Mouse (Mus musculus) ES-E14 (cell line): ENCODE measurements around the gene Slc37a1. TPM values are rescaled to one million over a fixed set of nuclear protein-coding genes. Genes with fewer than 3 reads are reported as not detected.
A peak's percentile ranks its signal among the peaks of the same experiment; 100 is the strongest.

ENCODE experiments used
- DNase-seq: peaks from one replicate; pipeline ENCODE4 v3.0.0-alpha.2; 2013; ENCODE audit warnings: low read depth, low spot score
- H3K27ac ChIP-seq: 2 replicates; pipeline ENCODE4 v1.5.1; 2012; ENCODE audit warnings: low read depth, mild to moderate bottlenecking, low read length, moderate library complexity, mixed read lengths; ENCODE audit not compliant: poor library complexity, insufficient read depth, severe bottlenecking
- H3K36me3 ChIP-seq: 2 replicates; pipeline ENCODE4 v1.6.1; 2012; ENCODE audit warnings: mild to moderate bottlenecking, low read length, moderate library complexity, mixed read lengths; ENCODE audit not compliant: control insufficient read depth, poor library complexity, insufficient read depth, severe bottlenecking
- H3K4me1 ChIP-seq, 2 experiments: fragments of 150-350 bp in 1 of 2; sonication (generic) in 1 of 2; 2 replicates each; pipeline ENCODE4 v1.6.1; 2012; ENCODE audit warnings: low read length in 2 of 2, mild to moderate bottlenecking in 1 of 2, mixed read lengths in 1 of 2; ENCODE audit not compliant: control insufficient read depth in 2 of 2, insufficient read depth in 2 of 2, poor library complexity in 1 of 2
- H3K4me3 ChIP-seq, 2 experiments: fragments of 150-350 bp in 1 of 2; sonication (generic) in 1 of 2; 2 replicates each; pipeline ENCODE4 v1.5.1; 2012; ENCODE audit warnings: low read length in 2 of 2, low read depth in 1 of 2, mild to moderate bottlenecking in 1 of 2, mixed read lengths in 1 of 2; ENCODE audit not compliant: insufficient read depth in 1 of 2, poor library complexity in 1 of 2, severe bottlenecking in 1 of 2
- H3K9ac ChIP-seq: 2 replicates; pipeline ENCODE4 v1.6.1; 2012; ENCODE audit warnings: low read depth, mild to moderate bottlenecking, low read length, mixed read lengths; ENCODE audit not compliant: poor library complexity, insufficient read depth, severe bottlenecking
- H3K9me3 ChIP-seq: fragments of 150-350 bp; sonication (generic); 2 replicates; pipeline ENCODE4 v1.6.1; 2012; ENCODE audit warnings: low read depth, mild to moderate bottlenecking, low read length; ENCODE audit not compliant: control insufficient read depth, insufficient read depth
- CHD2 ChIP-seq: IDR thresholded peaks from 2 replicates; pipeline ENCODE4 v1.6.1; 2014; ENCODE audit warnings: mild to moderate bottlenecking, low read depth, low read length, inconsistent platforms
- HCFC1 ChIP-seq: IDR thresholded peaks from 2 replicates; pipeline ENCODE4 v1.6.1; 2012; ENCODE audit warnings: low read length, inconsistent platforms, borderline replicate concordance; ENCODE audit not compliant: insufficient read depth
- MAFK ChIP-seq: IDR thresholded peaks from 2 replicates; pipeline ENCODE4 v1.6.1; 2014; ENCODE audit warnings: mild to moderate bottlenecking, low read depth, low read length, inconsistent platforms; ENCODE audit not compliant: insufficient read depth
- ZC3H11A ChIP-seq: IDR thresholded peaks from 2 replicates; pipeline ENCODE4 v1.6.1; 2012; ENCODE audit warnings: low read depth, mild to moderate bottlenecking, inconsistent platforms, low read length, borderline replicate concordance
- ZNF384 ChIP-seq: IDR thresholded peaks from 2 replicates; pipeline ENCODE4 v1.6.1; 2012; ENCODE audit warnings: low read depth, low read length, inconsistent platforms
- in situ Hi-C, 2 experiments: fragments of 600-800 bp; cut with MboI; formaldehyde crosslinking; loops; one replicate each; pipeline ENCODE4 v1.15.1; 2025; ENCODE audit warnings: low sequenced_read_pairs in 2 of 2, inconsistent platforms in 1 of 2; ENCODE audit not compliant: unreplicated experiment in 2 of 2
- total RNA-seq: library from RNA; depleted of rRNA; stranded (reverse); fragments of 300-350 nt; gene quantifications from 2 replicates; pipeline ENCODE4 v1.2.3, GENCODE M21; 2012

Gene Slc37a1
- total RNA-seq, 1 experiment = 37.5 TPM

DNA sequence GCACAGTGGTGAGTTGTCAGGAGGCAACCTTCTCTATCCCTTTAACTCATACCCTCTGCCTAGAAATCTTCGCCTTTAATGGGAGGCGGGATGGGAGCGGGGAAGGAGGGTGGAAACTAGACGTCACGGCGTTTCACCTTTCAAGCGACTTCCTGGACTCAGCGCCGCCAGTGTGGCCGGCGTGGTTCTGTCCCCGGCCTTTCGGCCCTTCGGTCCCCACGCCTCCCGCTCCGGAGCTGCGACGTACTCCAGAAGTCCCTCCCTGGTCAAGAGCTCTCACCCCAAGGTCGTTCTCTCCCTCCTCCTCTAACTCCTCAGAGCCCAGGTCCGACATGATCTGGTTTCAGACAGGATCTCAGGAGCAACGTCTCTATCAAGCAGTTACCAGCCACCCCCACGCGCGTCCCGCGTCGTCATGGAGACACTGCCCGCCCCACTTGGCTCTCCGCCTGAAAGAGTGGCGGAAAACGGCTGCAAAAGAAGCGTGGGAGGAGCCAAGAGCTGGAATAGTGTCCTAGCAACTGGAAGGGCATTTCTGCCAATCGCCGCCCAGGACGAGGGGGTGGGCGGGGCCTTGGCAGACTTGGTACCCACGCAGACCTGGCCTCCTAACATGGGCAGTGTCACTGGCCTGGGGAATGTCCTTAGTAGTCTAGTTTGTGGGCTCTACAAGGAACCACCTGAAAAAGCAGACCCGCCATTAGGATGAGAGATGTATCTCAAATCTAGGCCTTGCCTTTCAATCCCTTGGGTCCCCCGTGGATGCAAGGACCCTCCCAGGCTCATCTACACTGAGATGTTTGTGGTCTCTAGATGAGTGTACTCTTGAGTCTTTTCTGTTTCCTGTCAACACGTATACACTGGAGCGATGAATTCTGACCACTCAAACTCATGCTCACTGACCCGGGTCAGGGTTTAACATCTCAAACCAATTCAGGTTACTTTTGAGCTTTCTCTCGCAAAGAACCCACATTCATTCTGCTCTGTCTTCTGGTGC, 9.4 kb upstream of the Slc37a1 start, which contains the start of gene Rsph1:
TSS of gene Rsph1 (minus strand) at position 462 of the 997 bp plus-strand sequence.
- Histone ChIP-seq H3K27ac (no peak within 1 kb of the TSS), H3K9me3 (no peaks in the 10 kb centered on the region), H3K36me3 (no peaks in the 10 kb centered on the region), H3K4me1 (peaks cover 0 to 14% of the 10 kb centered on the region in 2 experiments; a peak in 1 of 4 replicates), H3K4me3 (peak within 1 kb of the TSS; percentile 52 to 64), H3K9ac (peak within 1 kb of the TSS; percentile 27; the same call in 1 of the 2 replicates)
- DNase-seq = peak; percentile 83
- TF ChIP-seq ZNF384 (no peak), HCFC1 (no peak), MAFK (no peak), CHD2 (no peak), ZC3H11A (no peak)
- in situ Hi-C loops = no loop called here

DNA sequence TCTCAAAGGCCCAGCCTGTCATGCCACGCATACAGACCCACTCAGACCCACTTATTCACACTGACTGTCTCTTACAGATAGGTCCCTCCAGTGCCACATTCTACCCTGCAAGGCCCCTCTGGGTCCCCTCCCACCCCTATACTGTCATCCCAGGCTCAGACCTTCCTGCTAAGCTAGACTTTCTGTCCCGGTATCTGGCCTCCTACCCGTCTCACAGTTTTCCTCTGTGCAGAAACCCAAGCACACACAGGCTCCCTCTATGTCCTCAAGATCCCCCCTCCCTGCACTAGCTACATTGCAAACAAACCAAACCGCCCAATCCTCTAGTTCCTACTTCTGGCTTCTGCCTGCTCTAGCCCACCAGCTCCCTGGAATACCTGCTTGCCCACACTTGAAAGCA, 8.7 kb upstream of the Slc37a1 start:
- Histone ChIP-seq H3K9ac (no peak overlapping the region), H3K4me3 (no peak overlapping the region), H3K36me3 (no peaks in the 10 kb centered on the region), H3K4me1 (peaks cover 0 to 19% of the 10 kb centered on the region in 2 experiments; a peak in 1 of 4 replicates), H3K9me3 (no peaks in the 10 kb centered on the region), H3K27ac (no peak overlapping the region)
- no peak for DNase-seq
- in situ Hi-C loops = no loop called here
- TF ChIP-seq ZC3H11A (no peak), ZNF384 (no peak)

DNA sequence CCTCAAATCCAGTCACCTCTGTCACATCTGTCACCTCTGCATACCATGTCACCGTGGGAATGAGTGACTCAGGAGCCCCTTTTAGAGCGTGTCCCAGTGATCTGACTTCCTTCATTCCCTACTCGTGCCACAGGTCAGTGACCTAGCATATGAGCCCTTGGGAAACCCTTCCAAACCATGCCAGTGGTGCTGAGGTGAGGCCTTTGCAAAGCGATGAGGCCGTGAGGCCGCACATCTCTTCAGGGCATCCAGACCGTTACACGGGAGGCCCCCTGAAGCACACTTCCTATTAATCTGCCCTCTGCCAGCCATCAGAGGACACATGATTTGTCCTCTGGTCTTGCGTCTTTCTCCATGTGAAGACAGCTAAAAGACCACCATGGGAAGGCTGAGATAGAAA, 7.1 kb upstream of the Slc37a1 start:
- Histone ChIP-seq H3K4me3 (no peak overlapping the region), H3K27ac (no peak overlapping the region), H3K36me3 (no peaks in the 10 kb centered on the region), H3K9me3 (no peaks in the 10 kb centered on the region), H3K9ac (no peak overlapping the region), H3K4me1 (peaks cover 0 to 19% of the 10 kb centered on the region in 2 experiments; a peak in 1 of 4 replicates)
- in situ Hi-C loops = no loop called here
- no peak for DNase-seq
- TF ChIP-seq HCFC1 = no peak
- no peak for TF ChIP-seq MAFK
- TF ChIP-seq ZC3H11A = no peak
- no peak for TF ChIP-seq ZNF384
- no peak for TF ChIP-seq CHD2

DNA sequence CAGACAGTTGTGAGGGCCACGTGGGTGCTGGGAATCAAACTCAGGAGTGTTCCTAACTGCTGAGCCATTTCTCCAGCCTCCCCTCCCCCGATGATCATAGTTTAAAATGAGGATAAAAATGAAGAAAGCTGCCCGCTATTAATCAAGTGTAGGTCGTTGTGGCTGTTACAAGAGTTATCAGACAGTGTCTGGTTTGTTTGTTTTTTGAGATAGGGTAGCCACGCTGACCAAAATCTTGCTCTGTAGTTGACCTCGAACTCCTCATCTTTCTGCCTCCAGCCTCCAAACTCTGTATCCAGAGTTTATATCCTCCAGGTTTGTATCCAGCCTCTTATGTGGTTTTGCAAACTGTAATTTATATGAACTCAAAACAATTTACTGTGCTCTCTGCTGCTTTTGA, 6.3 kb upstream of the Slc37a1 start:
- Histone ChIP-seq H3K4me3 (no peak overlapping the region), H3K9me3 (no peaks in the 10 kb centered on the region), H3K36me3 (no peaks in the 10 kb centered on the region), H3K9ac (no peak overlapping the region), H3K27ac (no peak overlapping the region), H3K4me1 (peaks cover 0 to 19% of the 10 kb centered on the region in 2 experiments; a peak in 1 of 4 replicates)
- no peak for TF ChIP-seq ZNF384
- no peak for TF ChIP-seq ZC3H11A
- no peak for TF ChIP-seq CHD2
- TF ChIP-seq HCFC1 = no peak
- no peak for TF ChIP-seq MAFK
- DNase-seq = no peak
- in situ Hi-C loops = no loop called here
